Mouse (Mus musculus): ENCODE results near the gene Epc2.

DNA sequence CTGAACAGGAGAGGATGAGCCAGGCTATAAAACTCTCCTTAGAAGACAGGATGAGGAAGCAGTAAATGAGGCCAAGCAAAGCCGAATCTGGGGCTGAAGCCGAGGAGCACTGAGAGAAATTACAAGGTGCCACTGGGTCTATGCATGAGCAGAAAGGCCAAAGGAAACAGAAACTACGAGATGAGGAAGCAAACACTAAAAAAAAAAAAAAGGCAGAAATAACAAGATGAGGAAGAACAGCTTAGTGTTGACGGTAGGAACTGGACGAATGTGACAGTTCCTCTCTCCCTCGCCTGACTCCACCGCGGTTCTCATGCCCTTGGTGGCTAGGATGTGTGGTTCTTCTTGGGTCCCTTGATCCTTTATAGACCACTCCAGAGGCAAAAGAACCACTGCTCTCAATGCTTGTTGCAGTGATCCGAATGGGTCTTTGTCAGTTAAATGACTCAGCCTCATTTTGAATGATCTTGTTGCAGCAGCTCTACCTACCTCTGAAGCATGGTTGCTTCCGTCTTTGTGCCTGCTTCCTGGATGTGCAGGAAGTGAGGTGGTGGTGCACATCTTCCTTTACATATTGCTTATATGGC, 34.2 kb upstream of the Epc2 start:
- TF ChIP-seq CTCF (IDR thresholded peaks at IDR 0.05; ENCODE audit: low read depth): no peak
- no peak for TF ChIP-seq EP300 (IDR thresholded peaks at IDR 0.05; ENCODE audit: low read depth)
